Mouse (Mus musculus) embryonic facial prominence, embryonic 15.5 days (tissue): ENCODE results near the gene Noct. TPM values are rescaled to one million over a fixed set of nuclear protein-coding genes. Genes with fewer than 3 reads are reported as not detected.

Source experiments
- ATAC-seq: fragments of 200-750 bp; cut with Nextera tagmentation; 2 replicates; pipeline ENCODE4 v1.8.0; 2017; ENCODE audit warnings: low read depth, moderate TSS enrichment; ENCODE audit not compliant: insufficient number of reproducible peaks, low FRiP score, low TSS enrichment
- H3K27ac ChIP-seq: fragments of 300-500 bp; sonication (generic); replicated peaks from 2 replicates; pipeline ENCODE4 v1.5.1; 2015; ENCODE audit warnings: mild to moderate bottlenecking, inconsistent platforms
- H3K27me3 ChIP-seq: fragments of 300-500 bp; sonication (generic); 2 replicates; pipeline ENCODE4 v1.6.1; 2015; ENCODE audit warnings: inconsistent platforms
- H3K36me3 ChIP-seq: fragments of 300-500 bp; sonication (generic); 2 replicates; pipeline ENCODE4 v1.6.1; 2015; ENCODE audit warnings: mild to moderate bottlenecking, inconsistent platforms
- H3K4me1 ChIP-seq: fragments of 300-500 bp; sonication (generic); 2 replicates; pipeline ENCODE4 v1.6.1; 2015; ENCODE audit warnings: inconsistent platforms
- H3K4me2 ChIP-seq: fragments of 300-500 bp; sonication (generic); replicated peaks from 2 replicates; pipeline ENCODE4 v1.6.1; 2015; ENCODE audit warnings: mild to moderate bottlenecking, inconsistent platforms
- H3K4me3 ChIP-seq: fragments of 300-500 bp; sonication (generic); replicated peaks from 2 replicates; pipeline ENCODE4 v1.5.1; 2015; ENCODE audit warnings: mild to moderate bottlenecking, inconsistent platforms
- H3K9ac ChIP-seq: fragments of 300-500 bp; sonication (generic); 2 replicates; pipeline ENCODE4 v1.6.1; 2015; ENCODE audit warnings: inconsistent platforms
- H3K9me3 ChIP-seq: fragments of 300-500 bp; sonication (generic); replicated peaks from 2 replicates; pipeline ENCODE4 v1.6.1; 2016; ENCODE audit warnings: inconsistent platforms
- WGBS: fragments of 180-500 bp; shearing (Covaris S2); methylation state at CpG from one replicate; pipeline ENCODE4 v1.1.7; 2015; 5-methylcytosine and 5-hydroxymethylcytosine counted together
- microRNA-seq: library from miRNA; unstranded; fragments of <30 nt; microRNA quantifications from one replicate; pipeline ENCODE4, GENCODE M21; 2016; ENCODE audit warnings: borderline number of aligned reads
- polyA plus RNA-seq: library from polyadenylated mRNA; unstranded; fragments of >200 nt; fragmentation: Nextera tagmentation; extraction: Ambion mirVana; gene quantifications from 2 replicates; pipeline ENCODE4 v1.2.1, GENCODE M21; 2015

The Noct gene
- polyA plus RNA-seq, 1 experiment from 2014 or later, result 11.3 TPM

- under 1% methylated on average over 71 of the region's 75 CpGs for WGBS
- Histone ChIP-seq H3K9ac (peak overlapping the region; percentile 96), H3K4me2 (peak overlapping the region; percentile 65), H3K27me3 (no peaks in the 10 kb centered on the region), H3K4me3 (peak overlapping the region; percentile 98), H3K27ac (peak overlapping the region; percentile 99), H3K9me3 (no peaks in the 10 kb centered on the region), H3K4me1 (peaks cover 8% of the 10 kb centered on the region; the same call in 1 of the 2 replicates), H3K36me3 (no peaks in the 10 kb centered on the region)
- peak; percentile 73 for ATAC-seq
Measured at GRCm38 (mm10) chr3:51277201-51278150, 53.2 kb downstream of the Noct start.

GRCm38 (mm10) chr3:51278433-51278832 lies 54.2 kb downstream of the Noct start:
- Histone ChIP-seq H3K36me3 (no peaks in the 10 kb centered on the region), H3K4me2 (no peak overlapping the region), H3K4me3 (no peak overlapping the region), H3K27me3 (no peaks in the 10 kb centered on the region), H3K4me1 (peaks cover 8% of the 10 kb centered on the region; the same call in 1 of the 2 replicates), H3K9me3 (no peaks in the 10 kb centered on the region), H3K27ac (no peak overlapping the region), H3K9ac (no peak overlapping the region)
- no peak for ATAC-seq
- 76% methylated on average over 4 of the region's 4 CpGs for WGBS

GRCm38 (mm10) chr3:51281727-51282126 lies 57.5 kb downstream of the Noct start:
- H3K9me3 ChIP-seq, result no peaks in the 10 kb centered on the region
- H3K4me1 ChIP-seq, result no peaks in the 10 kb centered on the region
- no peak overlapping the region for H3K9ac ChIP-seq
- H3K4me2 ChIP-seq, result no peak overlapping the region
- 89% methylated on average over 4 of the region's 4 CpGs for WGBS
- no peaks in the 10 kb centered on the region for H3K27me3 ChIP-seq
- no peak overlapping the region for H3K4me3 ChIP-seq
- no peaks in the 10 kb centered on the region for H3K36me3 ChIP-seq
- no peak for ATAC-seq
- no peak overlapping the region for H3K27ac ChIP-seq

GRCm38 (mm10) chr3:51284375-51284774 lies 60.1 kb downstream of the Noct start:
- no peak for ATAC-seq
- Histone ChIP-seq H3K36me3 (no peaks in the 10 kb centered on the region), H3K27me3 (no peaks in the 10 kb centered on the region), H3K9me3 (no peaks in the 10 kb centered on the region), H3K4me1 (0 out of 2 replicates have a peak, but pooled peaks cover 3% of the 10 kb centered on the region), H3K4me2 (no peak overlapping the region), H3K9ac (no peak overlapping the region), H3K27ac (no peak overlapping the region), H3K4me3 (no peak overlapping the region)
- WGBS, result 62% methylated on average over 1 of the region's 1 CpGs

- H3K36me3 ChIP-seq, result no peaks in the 10 kb centered on the region
- WGBS, result 52% methylated on average over 11 of the region's 11 CpGs
- 0 out of 2 replicates have a peak, but pooled peaks cover 5% of the 10 kb centered on the region for H3K4me1 ChIP-seq
- H3K27me3 ChIP-seq, result no peaks in the 10 kb centered on the region
- no peak overlapping the region for H3K4me3 ChIP-seq
- no peaks in the 10 kb centered on the region for H3K9me3 ChIP-seq
- no peak overlapping the region for H3K27ac ChIP-seq
- no peak for ATAC-seq
- no peak overlapping the region for H3K9ac ChIP-seq
- no peak overlapping the region for H3K4me2 ChIP-seq
Measured at GRCm38 (mm10) chr3:51288880-51289821, 64.9 kb downstream of the Noct start.

- Histone ChIP-seq H3K36me3 (no peaks in the 10 kb centered on the region), H3K4me2 (no peak overlapping the region), H3K27me3 (no peaks in the 10 kb centered on the region), H3K4me1 (0 out of 2 replicates have a peak, but pooled peaks cover 3% of the 10 kb centered on the region), H3K4me3 (no peak overlapping the region), H3K9ac (no peak overlapping the region), H3K27ac (no peak overlapping the region), H3K9me3 (no peaks in the 10 kb centered on the region)
- ATAC-seq, result no peak
- 36% methylated on average over 2 of the region's 2 CpGs for WGBS
Measured at GRCm38 (mm10) chr3:51294251-51294650, 70.0 kb downstream of the Noct start.

GRCm38 (mm10) chr3:51295225-51295624 lies 71.0 kb downstream of the Noct start:
- Histone ChIP-seq H3K4me2 (no peak overlapping the region), H3K9me3 (no peaks in the 10 kb centered on the region), H3K4me1 (no peaks in the 10 kb centered on the region), H3K4me3 (no peak overlapping the region), H3K27me3 (no peaks in the 10 kb centered on the region), H3K27ac (no peak overlapping the region), H3K9ac (no peak overlapping the region), H3K36me3 (no peaks in the 10 kb centered on the region)
- WGBS, result 70% methylated on average over 2 of the region's 2 CpGs
- ATAC-seq, result no peak

GRCm38 (mm10) chr3:51296790-51297189 lies 72.5 kb downstream of the Noct start:
- H3K9ac ChIP-seq, result no peak overlapping the region
- H3K27ac ChIP-seq, result no peak overlapping the region
- H3K9me3 ChIP-seq, result no peaks in the 10 kb centered on the region
- WGBS, result 63% methylated on average over 1 of the region's 1 CpGs
- H3K4me1 ChIP-seq, result no peaks in the 10 kb centered on the region
- no peak overlapping the region for H3K4me3 ChIP-seq
- H3K4me2 ChIP-seq, result no peak overlapping the region
- H3K36me3 ChIP-seq, result no peaks in the 10 kb centered on the region
- no peaks in the 10 kb centered on the region for H3K27me3 ChIP-seq
- ATAC-seq, result no peak

Small RNAs within 50 kb of the gene (microRNA-seq; reads per million reads assigned to microRNA genes)
- not detected for gene Gm24282

Other genes with a start within 250 kb of the Noct start
- gene Elf2, start 116.2 kb downstream of the Noct start, polyA plus RNA-seq, result 60.8 and 71.0 TPM in 2 replicates
- 4.8 and 5.7 TPM in 2 replicates for gene Mgarp, start 172.3 kb downstream of the Noct start, polyA plus RNA-seq
- gene Ndufc1, start 184.5 kb downstream of the Noct start, polyA plus RNA-seq, result 613 and 635 TPM in 2 replicates
- 40.6 and 41.4 TPM in 2 replicates for gene Naa15, start 190.7 kb downstream of the Noct start, polyA plus RNA-seq